9 mouse cellular contexts compared by ENCODE assay signal in the genomic region with DNA sequence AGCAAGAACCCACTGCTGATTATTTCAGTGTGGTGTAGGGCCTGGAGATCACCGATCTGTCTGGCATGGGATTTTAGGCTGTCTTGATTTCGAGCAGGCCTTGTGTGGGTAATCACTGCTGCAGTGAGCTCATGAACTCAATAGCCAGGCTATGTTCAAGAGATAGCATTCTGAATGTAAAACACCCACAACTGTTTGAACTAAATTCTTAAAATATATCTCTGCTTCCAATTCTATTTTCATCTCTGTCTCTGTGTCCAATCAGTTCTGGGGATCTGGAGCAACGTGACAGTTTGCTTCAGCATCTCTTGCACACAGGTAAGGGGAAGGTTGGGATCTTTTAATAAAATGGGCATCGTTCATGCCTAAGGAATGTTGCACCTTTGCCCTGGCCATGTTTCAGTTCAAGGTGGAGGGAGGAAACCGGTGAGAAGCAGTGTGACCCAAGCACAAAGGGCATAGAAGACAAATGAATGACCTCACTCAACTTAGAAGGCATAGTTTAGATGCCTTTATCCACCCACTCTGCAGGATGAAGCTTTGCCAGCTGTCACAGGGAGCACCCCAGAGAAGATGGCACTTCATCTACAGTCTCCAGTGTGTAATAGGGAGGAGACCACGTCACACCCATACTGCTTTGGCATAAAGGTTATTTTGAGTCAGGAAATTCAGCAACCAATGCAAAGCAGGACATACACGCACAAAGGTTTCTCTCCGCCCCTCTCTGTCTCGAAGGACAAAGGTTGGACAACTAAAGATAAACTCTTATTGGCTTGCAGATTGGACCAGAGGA. TPM values are rescaled to one million over a fixed set of nuclear protein-coding genes. Genes with fewer than 3 reads are reported as not detected.
DNase-seq lines count a peak whose midpoint lies in the region; ATAC-seq and TF ChIP-seq lines count a peak whose summit lies in the region.
"Had no signal": no experiment of that assay in that cellular context is flagged by ENCODE, and none has a peak within 500 bp of the region (broad histone marks: within the 10 kb centered on the region; RNA-seq: fewer than 3 reads in every experiment).

No protein-coding gene starts in this region.

- peak overlapping the region; percentile 77 for H3K4me2 ChIP-seq in intestine, embryonic 16.5 days (ENCODE audit: low read depth, low read length)

- intact Hi-C loops in gastrocnemius, adult 2 months (cut with DNase I), result no loop called here

- TF ChIP-seq POLR2A in cortical plate, adult 2 months (IDR thresholded peaks at IDR 0.05; ENCODE audit: extremely low read depth, insufficient read depth, low read length), result no peak

- DNase-seq in gastrocnemius, adult 2 months, result no peak
- DNase-seq in gastrocnemius, postnatal 4 days (ENCODE audit: low spot score in 2 of 2), result no peak
- peak; percentile 43 for DNase-seq in CD4-positive helper T cell, adult 2 months (ENCODE audit: low read depth, low spot score)
- DNase-seq in T-cell, adult 2 months (ENCODE audit: low spot score), result no peak
- no peak for DNase-seq in ovary, postnatal 14 days (ENCODE audit: low spot score)

- peak; percentile 42 for ATAC-seq in intestine, embryonic 16.5 days
- peak; percentile 25 for ATAC-seq in megakaryocyte-erythroid progenitor cell, adult 5-6 weeks (replicated peaks; ENCODE audit: low FRiP score, low TSS enrichment, poor library complexity, severe bottlenecking)

- H3K4me1 ChIP-seq in cortical plate, adult 2 months (ENCODE audit: control insufficient read depth, insufficient read depth, low read length), result peaks cover 5% of the 10 kb centered on the region; the same call in 1 of the 2 replicates
- peaks cover 12% of the 10 kb centered on the region for H3K4me1 ChIP-seq in intestine, embryonic 16.5 days (ENCODE audit: control insufficient read depth, insufficient read depth, low read length)

- no peaks in the 10 kb centered on the region for H3K27me3 ChIP-seq in intestine, embryonic 16.5 days (replicated peaks; ENCODE audit: control insufficient read depth, insufficient read depth, low read length)

- WGBS in intestine, embryonic 16.5 days, result 44% methylated on average over 9 of the region's 9 CpGs

- H3K9ac ChIP-seq in intestine, embryonic 16.5 days (ENCODE audit: low read depth, low read length), result 0 out of 2 replicates have a peak overlapping the region, but pooled peaks have one; percentile 24

- TF ChIP-seq CTCF in gastrocnemius, adult 2 months (IDR thresholded peaks at IDR 0.05), result no peak
- TF ChIP-seq CTCF in cortical plate, adult 2 months (IDR thresholded peaks at IDR 0.05; ENCODE audit: extremely low read depth, insufficient read depth, low read length), result no peak

- no peaks in the 10 kb centered on the region for H3K36me3 ChIP-seq in intestine, embryonic 16.5 days (ENCODE audit: control insufficient read depth, insufficient read depth, low read length)

- H3K4me3 ChIP-seq in gastrocnemius, adult 2 months, result peak overlapping the region; percentile 81
- no peak overlapping the region for H3K4me3 ChIP-seq in cortical plate, adult 2 months (ENCODE audit: insufficient read depth, low read length)
- peak overlapping the region; percentile 10; the same call in 1 of the 2 replicates for H3K4me3 ChIP-seq in intestine, embryonic 16.5 days (ENCODE audit: low read length)

- peak overlapping the region; percentile 93 for H3K27ac ChIP-seq in gastrocnemius, adult 2 months
- H3K27ac ChIP-seq in cortical plate, adult 2 months (ENCODE audit: insufficient read depth, low read length), result peak overlapping the region; percentile 65
- peak overlapping the region; percentile 76 for H3K27ac ChIP-seq in intestine, embryonic 16.5 days (ENCODE audit: low read length)

- H3K9me3 ChIP-seq in intestine, embryonic 16.5 days (ENCODE audit: control insufficient read depth, low read length), result no peaks in the 10 kb centered on the region

RNA-seq across cellular contexts. Expression of gene Olfr1423, which starts 36.7 kb away (rescaled TPM):
- total RNA-seq in gastrocnemius, adult 2 months (2021), result not detected
- not detected for total RNA-seq in gastrocnemius, postnatal 4 days (2021)
- not detected in 2 replicates for polyA plus RNA-seq in cortical plate, adult 2 months (2012; rRNA removed)
- polyA plus RNA-seq in intestine, embryonic 16.5 days (2015; fragmentation: Nextera tagmentation; extraction: Ambion mirVana), result not detected in 2 replicates
- not detected in 2 replicates for total RNA-seq in megakaryocyte-erythroid progenitor cell, adult 5-6 weeks (2014; fragmentation: Nextera tagmentation)
- not detected in 2 replicates for total RNA-seq in megakaryocyte-erythroid progenitor cell, adult 5-6 weeks (2017)
- total RNA-seq: left cerebral cortex, postnatal 36 days had no signal

RNA-seq across cellular contexts. Expression of gene Osbp, which starts 38.7 kb away (rescaled TPM):
- total RNA-seq in gastrocnemius, adult 2 months (2021), result 10 to 100 TPM; 54.3 to 62.9 TPM
- total RNA-seq in gastrocnemius, postnatal 4 days (2021), result 10 to 100 TPM; 80.6 to 85.0 TPM
- 36.0 and 37.1 TPM in 2 replicates for polyA plus RNA-seq in cortical plate, adult 2 months (2012; rRNA removed)
- polyA plus RNA-seq in intestine, embryonic 16.5 days (2015; fragmentation: Nextera tagmentation; extraction: Ambion mirVana), result 3.3 and 3.8 TPM in 2 replicates
- total RNA-seq in megakaryocyte-erythroid progenitor cell, adult 5-6 weeks (2014; fragmentation: Nextera tagmentation), result 39.5 and 39.9 TPM in 2 replicates
- 28.8 and 29.0 TPM in 2 replicates for total RNA-seq in megakaryocyte-erythroid progenitor cell, adult 5-6 weeks (2017)

RNA-seq across cellular contexts. Expression of gene Olfr1424, which starts 58.1 kb away (rescaled TPM):
- not detected for total RNA-seq in gastrocnemius, adult 2 months (2021)
- not detected for total RNA-seq in gastrocnemius, postnatal 4 days (2021)
- polyA plus RNA-seq in cortical plate, adult 2 months (2012; rRNA removed), result not detected in 2 replicates
- not detected in 2 replicates for polyA plus RNA-seq in intestine, embryonic 16.5 days (2015; fragmentation: Nextera tagmentation; extraction: Ambion mirVana)
- not detected in 2 replicates for total RNA-seq in megakaryocyte-erythroid progenitor cell, adult 5-6 weeks (2014; fragmentation: Nextera tagmentation)
- not detected in 2 replicates for total RNA-seq in megakaryocyte-erythroid progenitor cell, adult 5-6 weeks (2017)
- total RNA-seq: left cerebral cortex, postnatal 36 days had no signal
